Mouse (Mus musculus): ENCODE data around the gene Tspo.
A peak's percentile ranks its signal among the peaks of the same experiment; 100 is the strongest.

Tspo gene

GRCm38 (mm10) chr15:83546029-83546428 is 17.4 kb upstream of the Tspo start:
- no peak for DNase-seq

DNA sequence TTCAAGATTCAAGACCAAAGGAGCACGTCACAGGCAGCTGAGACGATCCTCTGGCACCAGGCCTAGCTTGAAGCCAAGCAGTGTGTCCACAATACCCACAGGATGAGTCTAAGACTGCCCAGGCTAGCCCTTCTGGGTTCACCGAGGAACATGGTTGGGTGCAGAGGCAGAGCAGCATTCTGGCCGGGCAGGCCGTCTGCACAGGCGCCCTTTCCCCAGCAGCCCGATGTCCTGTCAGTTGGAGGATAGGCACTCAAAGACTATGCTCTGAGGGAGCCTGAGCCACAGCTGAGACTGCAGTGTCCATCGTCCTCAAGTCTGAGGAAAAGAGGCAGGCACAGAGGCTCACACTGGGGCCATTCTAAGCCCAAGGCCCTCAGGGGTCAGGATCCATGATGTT is 16.2 kb upstream of the Tspo start:
- no peak for DNase-seq

GRCm38 (mm10) chr15:83550137-83550536 is 13.3 kb upstream of the Tspo start:
- no peak for DNase-seq

DNA sequence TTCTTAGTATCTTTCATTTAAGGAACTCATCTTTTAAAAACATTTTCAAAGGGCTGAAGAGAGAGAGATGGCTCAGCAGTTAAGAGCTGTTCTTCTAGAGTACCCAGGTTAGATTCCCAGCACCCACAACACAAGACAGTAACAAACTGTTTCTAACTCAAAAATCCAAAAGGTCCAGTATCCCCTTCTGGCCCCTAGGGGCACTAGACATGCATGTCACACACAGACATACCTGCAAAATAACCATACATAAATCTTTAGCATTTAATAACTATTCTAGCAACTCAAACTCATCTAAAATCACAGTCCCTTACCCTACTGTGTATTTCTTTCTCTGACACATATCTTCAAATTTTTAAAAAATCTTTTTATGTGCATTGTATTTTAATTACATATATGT is 9.6 kb upstream of the Tspo start:
- no peak for DNase-seq

DNA sequence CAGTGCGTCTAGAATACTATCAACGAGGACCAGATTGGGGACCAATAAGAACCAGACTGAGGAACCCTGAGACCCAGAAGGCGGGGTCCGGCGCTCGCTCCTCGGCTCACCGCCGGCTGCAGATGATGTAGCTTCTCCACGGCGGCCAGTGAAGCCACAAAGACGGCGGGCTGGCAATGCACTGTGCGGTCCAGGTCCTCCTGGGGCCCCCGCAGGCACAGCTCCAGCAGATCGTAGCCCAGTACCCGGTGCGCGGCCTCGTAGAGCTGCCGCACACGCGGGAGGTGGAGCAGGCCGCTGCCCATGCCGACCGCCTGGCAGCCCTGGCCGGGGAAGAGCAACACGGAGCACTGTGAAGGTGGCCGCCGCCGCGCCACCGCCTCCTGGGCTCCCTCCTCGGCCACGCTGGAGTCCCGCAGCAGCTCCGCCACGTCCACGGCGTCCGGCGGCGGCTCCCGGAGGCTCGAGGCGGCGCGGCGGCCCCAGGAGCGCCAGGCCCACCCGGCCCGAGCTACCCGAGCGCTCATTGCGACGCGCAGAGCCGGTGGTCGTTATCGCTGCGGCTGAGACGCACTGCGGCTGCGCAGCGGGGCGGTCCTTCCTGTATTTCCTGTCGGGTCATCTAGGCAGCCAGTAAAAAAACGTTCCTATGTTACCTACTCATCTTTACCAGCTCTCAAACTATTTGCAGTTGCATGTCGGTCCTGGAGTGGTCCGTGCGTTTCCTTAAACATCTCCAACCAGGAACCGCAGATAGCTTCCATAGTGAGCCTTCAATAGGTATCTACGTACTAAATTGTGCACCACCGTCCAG is 8.0 kb upstream of the Tspo start:
- peak; percentile 92 for DNase-seq

DNA sequence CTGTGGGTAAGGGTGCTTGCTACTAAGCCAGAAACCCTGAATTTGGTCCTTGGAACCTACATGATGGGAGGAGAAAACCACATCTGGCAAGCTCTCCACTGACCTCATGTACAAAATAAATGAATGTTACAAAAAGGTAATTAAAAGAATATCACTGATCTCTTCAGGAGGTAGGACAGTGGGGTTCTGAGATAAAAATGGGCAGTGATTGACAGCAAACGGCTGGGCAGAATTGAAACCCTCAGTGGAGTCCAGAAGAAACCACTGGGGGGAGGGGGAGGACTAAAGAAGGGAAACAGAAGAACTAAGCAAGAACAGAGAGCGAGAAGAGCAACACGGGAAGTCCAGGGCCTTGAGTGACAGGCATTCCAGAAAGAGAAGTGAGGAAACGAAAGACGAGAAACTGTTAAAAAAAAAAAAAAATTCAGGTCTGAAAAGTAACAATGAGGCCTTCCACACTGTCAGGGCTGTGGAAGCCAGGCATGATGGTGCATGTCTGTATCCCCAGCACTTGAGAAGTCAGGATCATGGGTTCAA is 2.4 kb upstream of the Tspo start:
- DNase-seq, result no peak

DNA sequence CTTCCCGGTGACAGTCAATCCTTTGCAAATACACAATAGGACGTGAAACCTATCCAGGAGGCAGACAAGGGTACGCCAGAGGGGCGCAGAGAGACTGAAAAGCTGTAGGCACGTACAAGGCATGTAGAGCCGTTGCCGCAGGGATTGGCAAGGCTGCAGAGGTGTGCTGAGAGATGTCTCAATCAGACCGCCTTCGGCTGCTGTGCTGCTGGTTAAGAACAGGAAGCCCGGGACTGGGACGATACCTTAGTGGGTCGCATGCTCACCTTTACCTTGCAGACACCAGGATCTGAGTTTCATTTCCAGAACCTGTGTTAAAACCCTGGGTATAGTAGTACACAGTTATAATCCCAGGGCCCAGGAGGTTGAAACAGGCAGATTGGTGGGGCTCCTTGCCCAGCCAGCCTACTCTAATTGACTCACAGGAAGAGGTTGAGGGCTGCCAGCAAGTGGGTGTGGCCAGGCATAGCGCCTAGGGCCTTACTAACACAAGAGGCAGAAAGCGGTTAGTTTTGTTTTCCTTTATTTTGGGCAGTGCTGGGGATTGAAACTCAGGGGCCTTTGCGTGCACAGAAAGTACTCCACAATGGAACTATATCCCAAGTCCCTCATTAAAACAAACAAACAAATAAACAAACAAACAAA is 644 bp upstream of the Tspo start:
- DNase-seq, result peak; percentile 87

DNA sequence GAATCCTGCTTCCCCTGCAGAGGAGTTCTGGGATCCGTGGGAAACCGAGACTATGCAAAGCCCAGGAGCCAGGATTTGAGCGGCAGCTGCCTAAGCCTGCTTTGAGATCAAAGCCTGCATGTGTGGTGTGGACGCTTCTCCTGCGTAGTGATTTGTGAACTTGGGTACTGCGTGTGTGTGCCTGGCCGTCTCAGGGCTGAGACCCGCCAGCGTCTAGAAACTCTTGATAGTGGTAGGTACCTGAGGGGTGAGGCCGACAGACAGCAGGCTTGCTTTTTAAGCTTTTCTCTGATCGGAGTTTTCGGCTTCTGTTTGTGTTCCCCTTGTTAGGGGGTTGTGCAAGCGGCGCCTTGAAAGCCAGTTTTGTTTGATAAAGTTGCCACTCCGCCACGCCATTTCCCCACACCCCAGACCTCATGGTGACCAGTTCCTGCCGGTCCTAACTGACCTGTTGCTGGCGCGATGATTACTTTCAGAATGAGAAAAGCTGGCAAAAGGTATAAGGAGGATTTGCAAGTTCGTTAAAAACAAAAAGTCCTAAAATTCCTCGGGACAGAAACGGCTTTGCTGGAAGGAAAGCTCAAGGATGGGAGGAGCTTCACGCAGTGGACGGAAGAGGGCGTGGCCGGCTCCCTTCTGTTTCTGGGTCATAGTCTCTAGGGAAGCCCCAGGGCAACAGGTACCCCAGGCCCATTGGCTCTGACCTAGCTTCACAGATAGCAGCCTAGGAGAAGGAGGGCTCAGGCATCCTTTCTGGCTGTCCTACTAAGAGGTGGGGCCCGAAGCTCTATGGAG is 662 bp downstream of the Tspo start:
- DNase-seq, result peak; percentile 71

- DNase-seq, result no peak
These were observed 2.0 kb downstream of the Tspo start for GRCm38 (mm10) chr15:83565434-83565833.

DNA sequence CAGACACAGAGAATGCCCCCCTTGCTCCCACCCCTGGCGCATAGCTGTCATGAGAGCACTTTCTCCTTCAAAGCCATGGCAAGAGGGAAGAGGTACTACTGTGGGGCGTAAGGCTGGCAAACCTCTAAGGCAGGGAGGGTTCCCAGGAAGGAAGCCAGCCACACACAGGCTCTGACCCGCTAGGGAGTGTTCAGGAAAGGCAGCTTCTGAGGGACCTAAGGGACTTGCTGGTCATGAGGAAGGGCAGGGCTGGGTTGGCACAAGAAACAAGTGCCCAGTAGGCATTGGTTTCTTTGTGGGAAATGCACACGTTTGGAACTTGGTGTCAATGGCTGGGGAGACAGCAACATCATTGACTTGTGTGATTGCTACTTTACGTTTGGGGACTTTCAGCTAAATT is 2.6 kb downstream of the Tspo start:
- DNase-seq, result no peak

DNA sequence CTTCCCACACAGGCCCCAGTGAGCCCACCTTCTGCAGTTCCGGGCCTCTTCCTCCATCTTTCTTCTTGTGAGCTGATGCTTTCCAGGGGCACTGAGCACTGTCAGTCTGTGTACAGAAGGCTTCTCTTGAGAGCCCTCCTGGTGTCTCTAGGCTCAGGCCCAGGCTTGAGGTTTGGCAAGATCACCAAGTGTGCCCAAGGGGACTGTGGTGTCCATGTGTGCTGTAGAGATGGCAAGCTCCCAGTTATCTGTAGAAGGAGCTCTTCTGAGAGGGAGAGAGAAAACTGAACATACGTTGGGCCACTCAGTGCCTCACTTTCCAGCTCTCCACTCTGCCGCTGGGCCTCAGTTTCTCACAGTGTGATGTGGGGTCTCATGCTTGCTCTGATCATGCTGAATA is 4.3 kb downstream of the Tspo start:
- no peak for DNase-seq

- no peak for DNase-seq
These were observed 5.2 kb downstream of the Tspo start for GRCm38 (mm10) chr15:83568544-83568943.

DNA sequence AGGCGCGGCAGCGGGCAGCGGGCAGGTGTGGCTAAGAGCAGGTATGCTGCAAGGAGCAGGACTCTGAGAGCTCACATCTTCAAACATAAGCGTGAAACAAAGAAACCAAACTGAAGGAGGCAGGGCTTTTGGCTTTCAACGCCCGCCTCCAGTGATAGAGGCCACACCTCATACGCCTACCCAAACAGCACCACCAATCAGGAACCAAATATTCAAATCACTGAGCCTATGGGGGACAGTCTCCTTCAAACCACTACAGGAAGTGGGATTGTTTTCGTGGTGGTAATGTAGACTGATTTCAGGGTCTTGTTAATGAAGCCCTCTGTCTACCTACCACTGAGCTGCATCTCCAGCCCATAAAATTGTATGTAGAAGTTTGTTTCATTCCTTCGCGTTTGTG is 6.3 kb downstream of the Tspo start:
- no peak for DNase-seq

DNA sequence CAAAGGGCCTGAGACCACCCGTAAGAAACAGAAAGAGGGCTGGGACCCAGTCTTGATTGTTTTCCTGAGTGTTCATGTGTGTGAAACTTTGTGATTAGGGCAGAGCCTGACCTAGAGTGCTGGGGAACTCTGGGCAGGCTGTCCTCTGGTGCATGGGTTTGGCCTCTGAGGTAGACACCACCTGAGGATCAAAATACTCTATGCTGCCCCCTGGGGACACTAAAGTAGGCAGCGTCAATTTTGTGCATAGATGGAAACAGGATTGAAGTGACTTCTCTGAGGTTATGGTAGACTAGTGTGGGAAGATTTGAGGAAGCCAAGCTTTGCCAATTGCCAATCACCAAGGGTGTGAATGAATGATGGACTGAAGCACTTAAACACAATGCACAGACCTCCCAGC is 7.2 kb downstream of the Tspo start:
- DNase-seq, result no peak

DNA sequence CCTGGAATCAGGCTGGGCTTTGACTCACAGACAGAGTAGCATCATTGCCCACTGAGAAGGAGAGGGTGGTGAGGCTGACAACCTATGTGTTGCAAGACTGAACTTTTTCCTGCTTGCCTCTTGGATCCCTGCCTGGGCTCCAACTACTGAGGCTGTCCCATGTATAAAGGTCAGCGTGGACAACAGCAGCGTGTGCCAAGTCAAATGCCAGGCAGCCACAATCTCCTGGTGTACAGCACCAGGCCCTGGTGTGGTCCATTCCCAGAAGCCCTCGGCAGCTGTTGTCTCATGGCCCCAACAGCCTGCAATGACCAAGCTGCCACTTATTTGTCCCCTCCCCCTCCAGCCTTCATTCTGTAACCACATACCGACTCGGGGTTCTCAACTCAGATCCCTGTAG is 8.2 kb downstream of the Tspo start:
- DNase-seq, result peak; percentile 48

- no peak for DNase-seq
These were observed 8.7 kb downstream of the Tspo start for GRCm38 (mm10) chr15:83572132-83572531.

DNA sequence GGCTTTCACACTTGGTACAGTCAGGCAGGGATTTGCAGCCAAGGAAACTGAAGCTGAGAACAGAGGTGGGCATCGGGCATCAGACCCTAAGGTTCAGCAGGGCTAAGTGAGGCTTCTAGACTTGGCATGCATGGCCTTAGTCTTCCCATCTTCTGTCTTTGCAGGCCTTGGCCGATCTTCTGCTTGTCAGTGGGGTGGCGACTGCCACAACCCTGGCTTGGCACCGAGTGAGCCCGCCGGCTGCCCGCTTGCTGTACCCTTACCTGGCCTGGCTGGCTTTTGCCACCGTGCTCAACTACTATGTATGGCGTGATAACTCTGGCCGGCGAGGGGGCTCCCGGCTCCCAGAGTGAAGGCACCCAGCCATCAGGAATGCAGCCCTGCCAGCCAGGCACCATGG is 10.2 kb downstream of the Tspo start:
- no peak for DNase-seq

- no peak for DNase-seq
These were observed 11.4 kb downstream of the Tspo start for GRCm38 (mm10) chr15:83574731-83575351.

DNA sequence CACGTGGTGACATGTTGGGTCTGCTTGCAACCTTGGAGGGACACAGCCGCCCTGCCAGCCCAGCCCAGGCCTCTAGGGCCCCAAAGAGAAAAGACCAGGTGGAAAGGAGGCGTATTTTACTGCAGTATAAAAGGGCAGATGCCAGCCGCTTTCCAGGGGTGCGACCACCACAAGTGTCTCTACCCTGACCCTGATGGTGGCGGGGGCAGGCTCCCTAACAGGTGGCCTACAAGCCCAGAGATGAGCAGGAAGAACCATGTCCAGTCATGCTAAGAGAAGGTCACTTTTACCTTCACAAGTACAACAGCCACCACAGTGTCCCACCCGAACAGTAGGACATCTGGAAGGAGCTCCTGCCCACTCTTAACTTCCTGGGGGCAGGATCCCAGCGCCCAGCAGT is 12.2 kb downstream of the Tspo start:
- DNase-seq, result no peak

- no peak for DNase-seq
These were observed 13.3 kb downstream of the Tspo start for GRCm38 (mm10) chr15:83576651-83577050.

DNA sequence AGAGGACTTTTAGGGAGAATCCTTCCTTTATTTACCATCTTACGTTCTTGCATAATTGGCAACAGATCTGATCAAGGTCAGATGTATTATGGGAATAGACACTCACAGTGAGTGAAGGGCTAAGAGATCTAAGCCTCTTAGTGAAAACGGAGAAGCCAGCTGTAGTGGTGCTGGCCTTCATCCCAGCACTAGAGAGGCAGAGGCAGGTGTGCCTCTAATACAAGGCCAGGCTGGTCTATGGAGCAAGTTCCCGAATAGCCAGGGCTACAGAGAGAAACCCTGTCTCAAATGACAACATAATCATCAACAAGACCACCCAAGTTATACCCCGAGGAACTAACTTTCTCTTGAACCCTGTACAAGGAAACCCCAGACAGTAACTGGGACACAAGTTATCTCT is 19.5 kb downstream of the Tspo start:
- no peak for DNase-seq

DNA sequence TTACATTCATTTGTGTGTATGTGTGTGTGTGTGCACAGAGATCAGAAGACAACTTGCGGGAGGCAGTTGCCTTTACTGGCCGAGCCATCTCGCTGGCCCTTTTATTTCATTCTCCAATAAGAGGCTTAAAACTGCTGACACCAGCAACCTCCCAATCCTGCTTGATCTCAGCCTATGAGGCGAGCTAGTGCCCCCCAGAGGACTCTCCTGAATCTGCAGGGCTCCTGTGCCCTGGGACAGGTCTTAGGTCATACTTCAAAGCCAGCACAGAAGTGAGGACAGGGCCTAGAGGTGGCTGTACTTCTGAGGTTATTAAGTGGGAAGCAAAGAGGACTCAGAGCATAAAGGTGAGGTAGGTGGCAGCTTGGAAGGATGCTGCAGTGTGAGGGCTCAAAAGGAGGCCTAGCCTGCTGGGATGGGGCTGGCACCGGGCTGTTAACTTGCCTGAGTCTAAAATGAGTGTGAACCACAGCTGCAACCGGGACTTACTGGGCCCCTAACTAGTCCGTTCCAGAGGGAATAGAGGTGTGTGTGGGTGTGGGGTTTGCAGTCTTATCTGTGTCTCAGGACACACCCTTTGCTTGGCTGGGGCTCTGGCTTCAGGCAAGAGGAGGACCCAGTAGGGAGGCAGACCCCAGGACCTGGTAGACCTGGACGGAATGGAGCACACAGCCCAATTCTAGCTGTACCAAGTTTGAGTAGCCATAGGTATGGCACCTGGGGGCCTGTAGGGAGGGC is 20.2 kb downstream of the Tspo start:
- DNase-seq, result peak; percentile 55

Data from kidney, postnatal 14 days (tissue).